In the genomic region with DNA sequence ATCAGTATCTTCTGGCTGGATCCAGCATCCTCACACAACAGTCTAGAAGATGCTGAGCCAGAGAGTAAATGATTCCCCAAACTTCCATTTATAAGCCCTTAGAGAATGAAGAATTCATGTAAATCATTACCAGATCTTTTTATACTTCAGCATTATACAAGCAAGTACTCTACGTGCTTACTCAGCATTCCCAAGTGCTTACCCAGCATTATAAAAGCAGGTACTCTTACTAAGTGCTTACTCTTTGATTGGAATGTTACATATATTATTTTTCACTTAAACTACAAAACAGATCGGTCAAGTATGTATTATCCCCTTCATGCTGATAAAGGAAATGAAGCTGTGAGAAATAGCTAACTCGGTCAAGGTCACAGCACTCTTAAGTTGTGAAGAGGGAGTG, we compare ENCODE assay signal across 32 mouse cellular contexts.
"Had no signal": no experiment of that assay in that cellular context is flagged by ENCODE, and none has a peak within 500 bp of the region (broad histone marks: within the 10 kb centered on the region; RNA-seq: fewer than 3 reads in every experiment).

No protein-coding gene starts in this region.

- H3K9me3 ChIP-seq: limb, embryonic 10.5 days; limb, embryonic 12.5 days; limb, embryonic 13.5 days; limb, embryonic 15.5 days; liver, embryonic 12.5 days; liver, embryonic 13.5 days; liver, embryonic 15.5 days; lung, embryonic 15.5 days; midbrain, embryonic 10.5 days; midbrain, embryonic 12.5 days; midbrain, embryonic 13.5 days; midbrain, embryonic 15.5 days; neural tube, embryonic 12.5 days had no signal

- ATAC-seq: liver, embryonic 12.5 days; liver, postnatal 0 days; lung, postnatal 0 days; midbrain, embryonic 13.5 days; midbrain, embryonic 15.5 days; midbrain, embryonic 16.5 days had no signal

- H3K4me3 ChIP-seq: limb, embryonic 10.5 days; limb, embryonic 12.5 days; limb, embryonic 13.5 days; limb, embryonic 15.5 days; liver, embryonic 12.5 days; liver, embryonic 13.5 days; liver, embryonic 15.5 days; lung, embryonic 15.5 days; megakaryocyte, embryonic 14.5 days; midbrain, embryonic 10.5 days; midbrain, embryonic 12.5 days; midbrain, embryonic 13.5 days; midbrain, embryonic 15.5 days; myocyte; neural tube, embryonic 12.5 days had no signal

- H3K4me1 ChIP-seq: limb, embryonic 10.5 days; limb, embryonic 12.5 days; limb, embryonic 13.5 days; limb, embryonic 15.5 days; liver, embryonic 12.5 days; liver, embryonic 13.5 days; liver, embryonic 15.5 days; lung, embryonic 15.5 days; megakaryocyte, embryonic 14.5 days; midbrain, embryonic 10.5 days; midbrain, embryonic 12.5 days; midbrain, embryonic 13.5 days; midbrain, embryonic 15.5 days; neural tube, embryonic 12.5 days had no signal

- H3K27me3 ChIP-seq: limb, embryonic 12.5 days; limb, embryonic 13.5 days; limb, embryonic 15.5 days; liver, embryonic 12.5 days; liver, embryonic 13.5 days; liver, embryonic 15.5 days; lung, embryonic 15.5 days; megakaryocyte, embryonic 14.5 days; midbrain, embryonic 12.5 days; midbrain, embryonic 13.5 days; midbrain, embryonic 15.5 days; neural tube, embryonic 12.5 days had no signal

- H3K4me2 ChIP-seq: limb, embryonic 12.5 days; limb, embryonic 13.5 days; limb, embryonic 15.5 days; liver, embryonic 11.5 days; liver, embryonic 12.5 days; liver, embryonic 13.5 days; liver, embryonic 15.5 days; lung, embryonic 14.5 days; lung, embryonic 15.5 days; midbrain, embryonic 11.5 days; midbrain, embryonic 12.5 days; midbrain, embryonic 13.5 days; midbrain, embryonic 15.5 days; neural tube, embryonic 12.5 days had no signal

- DNase-seq: left cerebral cortex, postnatal 4 days; liver; liver, embryonic 13.5 days; liver, postnatal 0 days; lung, adult 18-20 months; lung, adult 2 months; lung, embryonic 14.5 days; lung, postnatal 10 days; lung, postnatal 14 days; lung, postnatal 36 days; lung, postnatal 4 days; midbrain, embryonic 14.5 days had no signal

- H3K36me3 ChIP-seq: limb, embryonic 10.5 days; limb, embryonic 12.5 days; limb, embryonic 13.5 days; limb, embryonic 15.5 days; liver, embryonic 12.5 days; liver, embryonic 13.5 days; liver, embryonic 15.5 days; lung, embryonic 15.5 days; midbrain, embryonic 10.5 days; midbrain, embryonic 12.5 days; midbrain, embryonic 13.5 days; midbrain, embryonic 15.5 days; neural tube, embryonic 12.5 days had no signal

- H3K27ac ChIP-seq: limb, embryonic 10.5 days; limb, embryonic 12.5 days; limb, embryonic 13.5 days; limb, embryonic 15.5 days; liver, embryonic 12.5 days; liver, embryonic 13.5 days; liver, embryonic 14.5 days; liver, embryonic 15.5 days; lung, embryonic 15.5 days; macrophage; midbrain, embryonic 10.5 days; midbrain, embryonic 12.5 days; midbrain, embryonic 13.5 days; midbrain, embryonic 15.5 days; neural tube, embryonic 12.5 days had no signal

- H3K9ac ChIP-seq: limb, embryonic 12.5 days; limb, embryonic 13.5 days; limb, embryonic 15.5 days; liver, embryonic 12.5 days; liver, embryonic 13.5 days; liver, embryonic 14.5 days; liver, embryonic 15.5 days; liver, postnatal 0 days; lung, embryonic 14.5 days; lung, embryonic 15.5 days; midbrain, embryonic 12.5 days; midbrain, embryonic 13.5 days; midbrain, embryonic 15.5 days; neural tube, embryonic 12.5 days had no signal
